Mouse (Mus musculus) limb, embryonic 11.5 days (tissue): ENCODE results near the gene Tmem169. TPM values are rescaled to one million over a fixed set of nuclear protein-coding genes. Genes with fewer than 3 reads are reported as not detected.
"Not testable (repeated sequence)": the region's sequence is repeated elsewhere in the genome, so short reads cannot be mapped to it uniquely, and the experiment has no call there.

Source experiments
- ATAC-seq: fragments of 200-750 bp; cut with Nextera tagmentation; 2 replicates; pipeline ENCODE4 v1.8.0; 2017; ENCODE audit warnings: low read depth; ENCODE audit not compliant: insufficient number of reproducible peaks, low FRiP score, low TSS enrichment
- DNase-seq: peaks from one replicate; pipeline ENCODE4 v3.0.0-alpha.2; 2015; ENCODE audit warnings: low spot score
- H3K27ac ChIP-seq: fragments of 300-500 bp; sonication (generic); replicated peaks from 2 replicates; pipeline ENCODE4 v1.5.1; 2014; ENCODE audit warnings: low read depth, mild to moderate bottlenecking, low read length
- H3K27me3 ChIP-seq: fragments of 300-500 bp; sonication (generic); 2 replicates; pipeline ENCODE4 v1.6.1; 2014; ENCODE audit warnings: mild to moderate bottlenecking, low read length, mixed read lengths; ENCODE audit not compliant: control insufficient read depth, insufficient read depth
- H3K36me3 ChIP-seq: fragments of 300-500 bp; sonication (generic); 2 replicates; pipeline ENCODE4 v1.6.1; 2014; ENCODE audit warnings: mild to moderate bottlenecking, low read length, moderate library complexity, mixed read lengths; ENCODE audit not compliant: control insufficient read depth, insufficient read depth
- H3K4me1 ChIP-seq: fragments of 300-500 bp; sonication (generic); 2 replicates; pipeline ENCODE4 v1.6.1; 2014; ENCODE audit warnings: low read length, mixed read lengths; ENCODE audit not compliant: control insufficient read depth, insufficient read depth
- H3K4me2 ChIP-seq: fragments of 300-500 bp; sonication (generic); 2 replicates; pipeline ENCODE4 v1.6.1; 2014; ENCODE audit warnings: low read depth, mild to moderate bottlenecking, moderate library complexity; ENCODE audit not compliant: severe bottlenecking
- H3K4me3 ChIP-seq: fragments of 300-500 bp; sonication (generic); 2 replicates; pipeline ENCODE4 v1.5.1; 2014; ENCODE audit warnings: low read depth, low read length
- H3K9ac ChIP-seq: fragments of 300-500 bp; sonication (generic); 2 replicates; pipeline ENCODE4 v1.6.1; 2014; ENCODE audit warnings: mild to moderate bottlenecking, low read length
- H3K9me3 ChIP-seq: fragments of 300-500 bp; sonication (generic); 2 replicates; pipeline ENCODE4 v1.6.1; 2016; ENCODE audit warnings: low read length; ENCODE audit not compliant: control insufficient read depth
- WGBS: fragments of 180-500 bp; shearing (Covaris S2); extraction: QIAGEN DNeasy Blood & Tissue Kit; methylation state at CpG from one replicate; pipeline ENCODE4 v1.1.7; 2014; 5-methylcytosine and 5-hydroxymethylcytosine counted together
- polyA plus RNA-seq: library from polyadenylated mRNA; unstranded; fragments of >200 nt; fragmentation: Nextera tagmentation; extraction: Ambion mirVana; gene quantifications from 2 replicates; pipeline ENCODE4 v1.2.1, GENCODE M21; 2014

Gene Tmem169
- 4.5 and 5.2 TPM in 2 replicates for polyA plus RNA-seq

GRCm38 (mm10) chr1:72283992-72284485 is at the start of gene Tmem169, which contains the start of gene Pecr:
TSS of gene Tmem169 (plus strand) at chr1:72284369.
TSS of gene Pecr (minus strand) at chr1:72284314.
- Histone ChIP-seq H3K9ac (peak within 1 kb of the TSS; percentile 71), H3K27me3 (no peaks in the 10 kb centered on the region), H3K4me3 (peak within 1 kb of the TSS; percentile 53), H3K9me3 (no peaks in the 10 kb centered on the region), H3K4me1 (no peaks in the 10 kb centered on the region), H3K4me2 (peak within 1 kb of the TSS; percentile 84), H3K27ac (0 out of 2 replicates have a peak within 1 kb of the TSS, but pooled peaks have one; percentile 39), H3K36me3 (no peaks in the 10 kb centered on the region)
- DNase-seq (peak; percentile 95), ATAC-seq (peak; percentile 99)
- under 1% methylated on average over 30 of the region's 30 CpGs for WGBS

GRCm38 (mm10) chr1:72236363-72237006 is 47.7 kb upstream of the Tmem169 start:
- under 1% methylated on average over 35 of the region's 50 CpGs for WGBS
- H3K4me2 ChIP-seq = peak overlapping the region; percentile 69
- peak overlapping the region; percentile 53 for H3K4me3 ChIP-seq
- DNase-seq = peak; percentile 83
- ATAC-seq = peak; percentile 83
- H3K36me3 ChIP-seq, H3K4me1 ChIP-seq, H3K9me3 ChIP-seq, H3K27me3 ChIP-seq: not testable (repeated sequence)
- H3K9ac ChIP-seq = peak overlapping the region; percentile 58
- H3K27ac ChIP-seq = peak overlapping the region; percentile 55; the same call in 1 of the 2 replicates

DNA sequence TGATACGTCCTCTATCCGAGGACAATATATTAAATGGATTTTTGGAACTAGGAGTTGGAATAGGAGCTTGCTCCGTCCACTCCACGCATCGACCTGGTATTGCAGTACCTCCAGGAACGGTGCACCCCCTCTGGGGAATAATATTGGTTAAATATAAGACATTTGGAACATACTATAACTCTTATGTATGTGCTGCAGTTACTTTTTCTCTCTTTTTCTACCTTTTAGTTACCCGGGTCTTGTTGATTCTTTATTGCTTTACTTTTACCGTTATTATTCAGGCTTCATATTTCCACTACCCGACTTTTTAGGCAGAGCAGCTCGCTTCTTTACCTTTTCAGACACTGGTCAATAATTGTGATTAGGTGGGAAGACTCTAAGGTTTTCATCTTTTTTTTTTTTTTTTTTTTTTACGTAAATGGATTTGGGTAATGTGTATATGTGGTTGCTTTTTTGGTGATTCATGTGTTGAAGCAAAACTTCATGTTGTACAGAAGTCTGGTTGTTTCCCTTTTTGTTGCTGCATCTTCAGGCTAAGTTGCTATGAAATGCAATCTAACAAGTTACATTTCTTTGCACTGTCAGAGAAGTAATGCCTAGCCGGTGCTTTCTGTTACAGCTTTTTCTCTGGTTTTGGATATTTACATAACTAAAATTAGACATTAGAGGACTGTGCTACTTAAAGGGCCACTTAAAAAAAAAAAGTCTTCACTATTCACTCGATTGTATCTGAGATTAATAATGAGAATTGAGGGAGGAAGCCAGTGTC is 47.0 kb upstream of the Tmem169 start:
- H3K9ac ChIP-seq = no peak overlapping the region
- ATAC-seq (peak; percentile 55), DNase-seq (no peak)

DNA sequence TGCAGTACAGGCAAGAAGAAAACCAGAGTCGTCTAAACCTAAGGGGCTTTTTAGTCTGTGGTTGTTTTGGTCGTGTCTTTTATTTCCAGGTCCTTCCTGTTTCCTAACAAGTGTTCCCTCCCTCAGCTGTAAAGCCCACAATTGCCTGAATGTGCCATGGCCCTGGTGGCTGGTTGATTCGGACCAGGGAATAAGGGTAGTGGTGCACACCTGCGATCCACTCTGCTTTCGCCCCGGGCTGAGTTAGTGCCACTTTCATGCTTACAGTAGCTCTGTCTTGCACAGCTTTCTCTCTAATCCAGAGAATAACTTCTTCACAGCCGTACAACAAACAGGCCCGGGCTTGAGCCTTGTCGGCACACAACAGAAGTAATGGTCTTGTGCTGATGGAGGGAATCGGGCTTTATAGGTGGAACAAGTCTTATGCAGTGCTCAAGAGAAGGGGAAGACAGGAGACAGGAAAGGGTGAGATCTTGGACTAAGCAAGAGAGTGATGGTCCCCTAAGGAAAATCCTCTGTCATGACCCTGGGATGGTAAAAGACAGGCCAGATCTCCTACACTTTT is 46.1 kb upstream of the Tmem169 start:
- ATAC-seq = no peak
- Histone ChIP-seq H3K27me3 (no peaks in the 10 kb centered on the region), H3K4me3 (no peak overlapping the region), H3K9ac (no peak overlapping the region), H3K36me3 (no peaks in the 10 kb centered on the region), H3K4me2 (no peak overlapping the region), H3K27ac (no peak overlapping the region), H3K9me3 (no peaks in the 10 kb centered on the region), H3K4me1 (no peaks in the 10 kb centered on the region; the same call in 1 of the 2 replicates)
- no peak for DNase-seq
- 57% methylated on average over 10 of the region's 10 CpGs for WGBS

More for the DNA sequence above, 47.0 kb upstream of the Tmem169 start:
- no peaks in the 10 kb centered on the region for H3K27me3 ChIP-seq
- 7% methylated on average over 11 of the region's 13 CpGs for WGBS
- H3K9me3 ChIP-seq = no peaks in the 10 kb centered on the region
- peak overlapping the region; percentile 3; the same call in 1 of the 2 replicates for H3K4me2 ChIP-seq
- H3K27ac ChIP-seq = no peak overlapping the region
- no peaks in the 10 kb centered on the region for H3K36me3 ChIP-seq
- H3K4me3 ChIP-seq = no peak overlapping the region
- H3K4me1 ChIP-seq = no peaks in the 10 kb centered on the region; the same call in 1 of the 2 replicates

GRCm38 (mm10) chr1:72239113-72239512 is 45.1 kb upstream of the Tmem169 start:
- DNase-seq = not testable (repeated sequence)

DNA sequence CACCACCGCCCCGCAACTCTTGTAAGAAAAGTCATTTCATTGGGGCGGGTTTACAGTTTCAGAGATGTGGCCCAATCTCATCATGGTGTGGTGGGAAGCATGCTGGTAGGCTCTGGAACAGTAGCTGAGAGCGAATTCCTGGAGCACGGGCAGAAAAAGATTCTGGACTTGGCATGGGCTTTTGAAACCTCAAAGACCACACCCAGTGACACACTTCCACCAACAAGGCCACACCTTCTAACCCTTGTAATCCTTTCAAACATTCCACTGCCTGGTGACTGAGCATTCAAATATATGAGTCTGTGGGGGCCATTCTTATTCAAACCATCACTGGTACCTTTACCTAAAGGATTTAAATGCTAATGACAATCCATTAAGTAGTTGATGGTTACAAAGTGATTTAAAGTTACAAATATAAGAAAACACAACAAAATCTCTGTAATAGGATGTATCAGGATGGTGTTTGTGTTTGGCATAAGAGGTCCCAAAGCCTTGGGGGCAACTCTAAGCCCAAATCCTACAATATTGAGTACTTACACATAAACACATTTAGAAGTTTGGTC is 41.5 kb upstream of the Tmem169 start:
- DNase-seq (no peak), ATAC-seq (no peak)
- Histone ChIP-seq H3K36me3 (no peaks in the 10 kb centered on the region), H3K4me2 (no peak overlapping the region), H3K9ac (no peak overlapping the region), H3K27me3 (no peaks in the 10 kb centered on the region), H3K4me1 (no peaks in the 10 kb centered on the region; the same call in 1 of the 2 replicates), H3K4me3 (no peak overlapping the region), H3K9me3 (no peaks in the 10 kb centered on the region), H3K27ac (no peak overlapping the region)
- 86% methylated on average over 5 of the region's 5 CpGs for WGBS

More at GRCm38 (mm10) chr1:72239113-72239512, 45.1 kb upstream of the Tmem169 start:
- 82% methylated on average over 3 of the region's 3 CpGs for WGBS
- not testable (repeated sequence) for H3K27ac ChIP-seq, ATAC-seq, H3K27me3 ChIP-seq, H3K4me2 ChIP-seq, H3K4me3 ChIP-seq, H3K36me3 ChIP-seq, H3K4me1 ChIP-seq, H3K9ac ChIP-seq, H3K9me3 ChIP-seq

- no peaks in the 10 kb centered on the region for H3K9me3 ChIP-seq
- H3K27me3 ChIP-seq = no peaks in the 10 kb centered on the region
- peak overlapping the region; percentile 24 for H3K4me3 ChIP-seq
- H3K9ac ChIP-seq = peak overlapping the region; percentile 75
- H3K27ac ChIP-seq = peak overlapping the region; percentile 96
- ATAC-seq (peak; percentile 93), DNase-seq (peak; percentile 97)
- peak overlapping the region; percentile 58 for H3K4me2 ChIP-seq
- H3K36me3 ChIP-seq = no peaks in the 10 kb centered on the region
- under 1% methylated on average over 46 of the region's 47 CpGs for WGBS
- H3K4me1 ChIP-seq = no peaks in the 10 kb centered on the region
Measured at GRCm38 (mm10) chr1:72243656-72244316, 40.4 kb upstream of the Tmem169 start.
